Mouse (Mus musculus) kidney, adult 2 months (tissue): Measurements from ENCODE around the gene 1700069L16Rik.

Experiments
- CTCF ChIP-seq: fragments of 200-500 bp; conservative IDR thresholded peaks from 2 replicates; pipeline ENCODE4 v1.5.1; 2011; ENCODE audit warnings: low read depth, mild to moderate bottlenecking, control low read depth, low read length, moderate library complexity, mixed read lengths; ENCODE audit not compliant: insufficient read depth, insufficient read length
- POLR2A ChIP-seq: fragments of 200-500 bp; IDR thresholded peaks from one replicate; pipeline ENCODE4 v1.6.1; 2011; ENCODE audit warnings: low read depth, low read length, control low read depth

DNA sequence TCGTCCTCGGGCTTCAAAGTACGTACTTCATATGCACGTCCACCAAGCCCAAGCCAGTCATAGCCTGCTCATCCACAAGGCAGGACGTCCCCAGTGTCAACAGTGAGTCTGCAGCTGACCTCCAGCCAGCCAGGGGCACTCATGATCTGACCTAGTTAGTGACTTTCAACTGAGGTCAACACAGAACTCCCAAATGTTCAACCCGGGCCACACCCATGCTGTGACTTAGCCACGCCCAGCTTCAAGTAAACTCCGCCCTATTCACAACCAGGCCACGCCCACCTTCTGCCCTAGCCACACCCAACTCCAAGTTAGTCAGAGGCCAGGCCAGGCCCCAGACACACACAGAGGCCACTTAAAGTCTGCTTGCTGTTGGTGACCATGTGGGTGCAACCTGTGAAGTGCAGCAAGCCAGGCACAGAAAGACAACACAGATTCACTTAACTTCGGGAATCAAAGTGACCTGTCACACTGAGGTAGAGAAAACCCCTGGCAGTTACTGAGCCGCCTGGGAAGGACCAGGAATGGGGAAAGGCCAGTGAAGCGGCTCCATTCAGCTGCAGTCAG lies 59.9 kb downstream of the 1700069L16Rik start:
- TF ChIP-seq POLR2A (no peak), CTCF (no peak)
